Mouse (Mus musculus) forebrain, embryonic 12.5 days (tissue): ENCODE data around the gene Itgb6. TPM values are rescaled to one million over a fixed set of nuclear protein-coding genes. Genes with fewer than 3 reads are reported as not detected.

Experiments
- ATAC-seq: fragments of 200-750 bp; cut with Nextera tagmentation; 2 replicates; pipeline ENCODE4 v1.8.0; 2017; ENCODE audit warnings: moderate TSS enrichment; ENCODE audit not compliant: low FRiP score
- H3K27ac ChIP-seq: fragments of 300-500 bp; sonication (generic); 2 replicates; pipeline ENCODE4 v1.5.1; 2016; ENCODE audit warnings: mild to moderate bottlenecking
- H3K27me3 ChIP-seq: fragments of 300-500 bp; sonication (generic); 2 replicates; pipeline ENCODE4 v1.6.1; 2016; ENCODE audit warnings: mild to moderate bottlenecking
- H3K36me3 ChIP-seq: fragments of 300-500 bp; sonication (generic); replicated peaks from 2 replicates; pipeline ENCODE4 v1.6.1; 2016; ENCODE audit warnings: mild to moderate bottlenecking
- H3K4me1 ChIP-seq: fragments of 300-500 bp; sonication (generic); 2 replicates; pipeline ENCODE4 v1.6.1; 2016
- H3K4me2 ChIP-seq: fragments of 300-500 bp; sonication (generic); 2 replicates; pipeline ENCODE4 v1.6.1; 2016; ENCODE audit warnings: mild to moderate bottlenecking, moderate library complexity
- H3K4me3 ChIP-seq: fragments of 300-500 bp; sonication (generic); replicated peaks from 2 replicates; pipeline ENCODE4 v1.5.1; 2016; ENCODE audit warnings: mild to moderate bottlenecking
- H3K9ac ChIP-seq: fragments of 300-500 bp; sonication (generic); 2 replicates; pipeline ENCODE4 v1.6.1; 2016; ENCODE audit warnings: mild to moderate bottlenecking
- H3K9me3 ChIP-seq: fragments of 300-500 bp; sonication (generic); 2 replicates; pipeline ENCODE4 v1.6.1; 2016
- WGBS: fragments of 180-500 bp; shearing (Covaris S2); methylation state at CpG from one replicate; pipeline ENCODE4 v1.1.7; 2016; 5-methylcytosine and 5-hydroxymethylcytosine counted together
- polyA plus RNA-seq: library from polyadenylated mRNA; unstranded; fragments of >200 nt; fragmentation: Nextera tagmentation; extraction: Ambion mirVana; gene quantifications from 2 replicates; pipeline ENCODE4 v1.2.1, GENCODE M21; 2016

Itgb6 gene
- polyA plus RNA-seq, 1 experiment from 2014 or later = 0.20 TPM

DNA sequence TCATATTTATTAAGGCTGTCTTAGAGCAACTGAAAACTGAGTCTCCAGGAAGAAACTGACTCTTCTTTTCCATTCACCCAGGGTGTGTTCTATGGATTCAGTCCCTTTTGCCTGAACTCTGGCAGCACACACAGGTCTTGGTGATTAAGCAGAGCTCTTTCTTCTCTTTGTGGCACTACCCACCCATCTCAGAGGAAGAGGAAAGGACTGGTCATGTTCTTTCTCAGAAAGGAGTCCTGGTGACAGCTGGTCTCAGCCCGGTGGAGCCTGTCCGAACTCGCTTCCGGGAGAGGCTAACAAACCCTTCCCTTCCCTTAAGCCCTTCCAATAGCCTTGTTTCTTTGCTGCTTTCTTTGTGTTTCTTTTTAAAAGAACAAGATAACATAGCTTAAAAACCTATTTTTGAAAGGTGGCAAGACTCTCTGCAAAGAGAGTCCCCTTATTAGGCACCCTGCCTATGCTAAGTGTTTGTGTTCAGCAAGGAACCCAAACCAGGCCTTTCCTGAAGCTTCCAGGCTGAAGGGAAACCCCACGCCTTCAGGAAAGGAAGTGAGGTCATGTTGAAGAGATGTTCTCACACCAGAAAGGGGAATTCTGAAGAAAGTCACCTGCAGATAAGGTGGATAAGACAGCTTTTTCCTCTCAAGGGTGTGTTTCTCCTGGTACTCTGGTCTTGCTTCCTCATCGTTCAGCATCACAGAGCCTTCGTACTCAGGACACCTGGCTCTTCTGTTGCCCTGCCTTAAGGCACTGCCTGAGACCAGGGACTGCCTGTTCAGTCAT lies 11.2 kb downstream of the Itgb6 start:
- Histone ChIP-seq H3K36me3 (no peaks in the 10 kb centered on the region), H3K4me1 (peaks cover 24% of the 10 kb centered on the region), H3K27ac (no peak overlapping the region), H3K9me3 (no peaks in the 10 kb centered on the region), H3K4me3 (no peak overlapping the region), H3K9ac (no peak overlapping the region), H3K27me3 (peaks cover 34% of the 10 kb centered on the region), H3K4me2 (no peak overlapping the region)
- WGBS = 87% methylated on average over 7 of the region's 7 CpGs
- ATAC-seq = no peak

DNA sequence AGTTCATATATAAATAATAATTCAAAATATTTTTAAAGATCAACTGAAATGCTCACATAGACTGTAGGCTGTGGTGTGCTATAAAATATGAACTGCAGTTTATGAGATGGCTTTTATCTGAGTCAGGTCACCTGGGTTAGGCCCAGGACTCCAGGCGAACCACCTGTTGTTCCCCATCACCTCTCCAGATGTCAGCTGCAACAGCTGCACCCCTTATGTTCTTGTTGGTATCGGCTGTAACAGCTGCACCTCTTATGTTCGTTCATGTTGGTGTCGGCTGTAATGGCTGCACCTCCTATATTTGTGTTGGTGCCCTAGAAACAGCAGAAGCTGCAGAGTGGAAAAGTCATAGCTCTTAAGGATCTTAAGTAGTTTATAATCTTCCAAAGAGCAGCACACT lies 12.1 kb downstream of the Itgb6 start:
- Histone ChIP-seq H3K9me3 (no peaks in the 10 kb centered on the region), H3K36me3 (no peaks in the 10 kb centered on the region), H3K27ac (no peak overlapping the region), H3K9ac (no peak overlapping the region), H3K27me3 (peaks cover 27% of the 10 kb centered on the region), H3K4me1 (peaks cover 19% of the 10 kb centered on the region), H3K4me3 (no peak overlapping the region), H3K4me2 (no peak overlapping the region)
- WGBS = 91% methylated on average over 4 of the region's 4 CpGs
- ATAC-seq = no peak

DNA sequence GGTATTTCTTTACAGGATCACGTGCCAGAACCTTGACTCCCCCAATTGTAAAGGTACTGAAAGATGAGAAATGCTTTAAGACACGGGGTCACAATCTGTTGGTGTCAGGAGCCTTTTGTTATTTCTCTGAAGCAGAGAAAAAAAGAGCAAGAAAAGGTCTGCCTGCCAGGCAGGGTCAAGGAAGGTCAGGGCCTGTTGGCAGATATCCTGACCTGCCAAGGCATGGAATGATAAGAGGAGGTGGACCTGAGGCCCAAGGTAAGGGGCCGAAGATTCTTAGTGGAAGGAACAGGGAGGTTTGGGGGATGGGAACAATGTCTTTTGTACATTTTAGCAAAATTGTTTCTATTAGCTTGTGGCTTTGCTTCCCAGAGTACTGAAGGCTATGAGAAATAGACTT lies 13.8 kb downstream of the Itgb6 start:
- Histone ChIP-seq H3K4me1 (peaks cover 2% of the 10 kb centered on the region), H3K27ac (no peak overlapping the region), H3K9me3 (no peaks in the 10 kb centered on the region), H3K27me3 (peaks cover 22% of the 10 kb centered on the region), H3K36me3 (no peaks in the 10 kb centered on the region), H3K4me2 (no peak overlapping the region), H3K9ac (no peak overlapping the region), H3K4me3 (no peak overlapping the region)
- no peak for ATAC-seq
- 44% methylated on average over 3 of the region's 3 CpGs for WGBS

GRCm38 (mm10) chr2:60706866-60707265 lies 15.6 kb downstream of the Itgb6 start:
- Histone ChIP-seq H3K4me2 (no peak overlapping the region), H3K4me1 (no peaks in the 10 kb centered on the region), H3K36me3 (no peaks in the 10 kb centered on the region), H3K9ac (no peak overlapping the region), H3K27ac (no peak overlapping the region), H3K27me3 (peaks cover 15% of the 10 kb centered on the region), H3K4me3 (no peak overlapping the region), H3K9me3 (no peaks in the 10 kb centered on the region)
- 82% methylated on average over 3 of the region's 3 CpGs for WGBS
- ATAC-seq = no peak

- H3K4me3 ChIP-seq = no peak overlapping the region
- H3K4me2 ChIP-seq = no peak overlapping the region
- H3K4me1 ChIP-seq = no peaks in the 10 kb centered on the region
- H3K27me3 ChIP-seq = peaks cover 5% of the 10 kb centered on the region; the same call in 1 of the 2 replicates
- H3K36me3 ChIP-seq = no peaks in the 10 kb centered on the region
- H3K9ac ChIP-seq = no peak overlapping the region
- ATAC-seq = no peak
- H3K9me3 ChIP-seq = no peaks in the 10 kb centered on the region
- WGBS = 92% methylated on average over 8 of the region's 8 CpGs
- H3K27ac ChIP-seq = no peak overlapping the region
Measured at GRCm38 (mm10) chr2:60705426-60705825, 17.0 kb downstream of the Itgb6 start.

DNA sequence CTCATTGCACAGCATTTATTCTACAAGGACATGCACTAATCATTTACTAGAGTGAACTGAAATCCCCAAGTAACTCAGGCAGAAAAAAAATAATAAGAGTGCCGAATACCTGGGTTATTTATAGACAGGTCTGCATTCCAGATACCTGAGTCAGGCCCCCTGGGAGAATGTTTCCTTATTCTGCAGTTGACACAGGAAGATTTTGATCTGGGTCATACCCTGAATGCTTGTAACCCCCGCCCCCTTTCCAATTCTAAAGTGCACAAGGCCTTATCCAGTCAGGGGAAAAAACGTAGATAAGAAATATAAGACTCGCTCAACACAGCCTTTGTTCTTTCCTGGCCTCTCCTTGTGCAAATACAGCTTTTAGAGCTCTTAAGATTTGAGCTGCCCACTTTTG lies 19.1 kb downstream of the Itgb6 start:
- ATAC-seq = no peak
- 74% methylated on average over 4 of the region's 4 CpGs for WGBS

DNA sequence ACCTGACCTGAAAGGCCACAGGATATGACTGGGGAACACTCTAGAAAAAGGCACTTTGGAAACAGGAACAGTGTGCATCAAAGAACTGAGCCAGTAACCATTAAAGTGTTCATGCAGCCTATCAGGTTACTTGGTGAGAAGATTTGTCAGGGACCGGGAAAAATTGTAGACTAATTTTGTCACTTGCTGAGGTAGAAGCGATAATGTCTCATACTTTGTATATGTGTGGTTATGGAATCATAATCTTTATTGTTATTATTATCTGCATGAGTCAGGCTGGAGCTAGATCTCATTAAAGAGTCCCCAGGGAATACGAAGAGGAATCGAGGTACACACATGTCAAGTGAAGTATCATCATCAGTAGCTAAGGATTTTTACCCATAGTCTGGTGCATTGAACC lies 21.5 kb downstream of the Itgb6 start:
- WGBS = 89% methylated on average over 4 of the region's 4 CpGs
- Histone ChIP-seq H3K36me3 (no peaks in the 10 kb centered on the region), H3K9me3 (no peaks in the 10 kb centered on the region), H3K4me3 (no peak overlapping the region), H3K4me1 (peaks cover 5% of the 10 kb centered on the region), H3K4me2 (no peak overlapping the region), H3K27ac (no peak overlapping the region), H3K9ac (no peak overlapping the region), H3K27me3 (no peaks in the 10 kb centered on the region)
- ATAC-seq = no peak

More for the DNA sequence above, 19.1 kb downstream of the Itgb6 start:
- Histone ChIP-seq H3K4me2 (no peak overlapping the region), H3K9ac (no peak overlapping the region), H3K4me1 (peaks cover 1% of the 10 kb centered on the region), H3K27ac (no peak overlapping the region), H3K4me3 (no peak overlapping the region), H3K27me3 (no peaks in the 10 kb centered on the region), H3K9me3 (no peaks in the 10 kb centered on the region), H3K36me3 (no peaks in the 10 kb centered on the region)

- H3K36me3 ChIP-seq = no peaks in the 10 kb centered on the region
- H3K27me3 ChIP-seq = no peaks in the 10 kb centered on the region
- H3K4me1 ChIP-seq = peaks cover 5% of the 10 kb centered on the region
- no peak overlapping the region for H3K9ac ChIP-seq
- no peak overlapping the region for H3K4me2 ChIP-seq
- no peaks in the 10 kb centered on the region for H3K9me3 ChIP-seq
- ATAC-seq = no peak
- H3K27ac ChIP-seq = no peak overlapping the region
- 90% methylated on average over 3 of the region's 3 CpGs for WGBS
- H3K4me3 ChIP-seq = no peak overlapping the region
Measured at GRCm38 (mm10) chr2:60700013-60700412, 22.4 kb downstream of the Itgb6 start.

DNA sequence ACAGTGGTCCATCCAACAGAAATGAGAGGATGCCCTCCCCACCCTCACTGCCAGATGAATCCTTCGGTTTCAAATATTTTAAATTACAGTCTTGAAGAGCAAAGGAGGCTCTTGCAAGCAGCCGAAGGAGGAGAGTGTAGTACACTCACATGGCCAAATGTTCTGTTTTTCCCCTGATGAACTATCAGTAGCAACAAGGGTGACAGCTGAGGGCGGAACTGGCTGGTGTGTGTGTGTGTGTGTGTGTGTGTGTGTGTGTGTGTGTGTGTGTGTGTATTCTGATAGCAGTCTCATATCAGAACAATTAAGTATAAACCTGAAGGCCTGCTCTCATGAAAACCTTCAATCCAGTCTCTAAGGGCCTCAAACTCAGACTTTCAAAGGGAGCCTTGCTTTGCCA lies 22.9 kb downstream of the Itgb6 start:
- Histone ChIP-seq H3K27ac (no peak overlapping the region), H3K9ac (no peak overlapping the region), H3K36me3 (no peaks in the 10 kb centered on the region), H3K27me3 (no peaks in the 10 kb centered on the region), H3K9me3 (no peaks in the 10 kb centered on the region), H3K4me1 (peaks cover 5% of the 10 kb centered on the region), H3K4me2 (no peak overlapping the region), H3K4me3 (no peak overlapping the region)
- WGBS = 93% methylated on average over 3 of the region's 3 CpGs
- ATAC-seq = no peak

GRCm38 (mm10) chr2:60698155-60698554 lies 24.3 kb downstream of the Itgb6 start:
- no peak for ATAC-seq
- WGBS = 25% methylated on average over 1 of the region's 1 CpGs

DNA sequence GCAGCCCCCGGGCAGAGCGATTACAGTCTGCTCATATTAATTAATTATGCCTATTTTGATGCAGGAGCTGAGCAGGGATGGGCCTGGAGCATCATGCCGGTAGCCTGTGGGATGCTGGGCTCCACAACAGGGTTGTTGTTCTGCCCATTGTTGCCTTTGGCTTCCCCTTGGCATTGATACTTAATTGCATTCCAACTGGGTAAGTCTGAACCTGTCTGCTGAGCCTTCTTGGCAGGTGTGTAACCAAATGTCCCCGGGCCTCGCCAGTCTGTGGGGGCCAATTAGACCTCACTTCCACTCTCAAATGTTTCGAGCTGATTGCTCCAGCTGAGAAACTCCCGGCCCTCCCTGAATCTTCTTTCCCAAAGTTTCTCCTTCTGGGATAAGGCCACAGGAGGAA lies 24.9 kb downstream of the Itgb6 start:
- H3K27ac ChIP-seq = no peak overlapping the region
- no peak for ATAC-seq
- 56% methylated on average over 7 of the region's 7 CpGs for WGBS

More at GRCm38 (mm10) chr2:60698155-60698554, 24.3 kb downstream of the Itgb6 start:
- Histone ChIP-seq H3K36me3 (no peaks in the 10 kb centered on the region), H3K9me3 (no peaks in the 10 kb centered on the region), H3K4me1 (peaks cover 5% of the 10 kb centered on the region), H3K9ac (no peak overlapping the region), H3K27me3 (no peaks in the 10 kb centered on the region), H3K4me2 (no peak overlapping the region), H3K4me3 (no peak overlapping the region), H3K27ac (no peak overlapping the region)

DNA sequence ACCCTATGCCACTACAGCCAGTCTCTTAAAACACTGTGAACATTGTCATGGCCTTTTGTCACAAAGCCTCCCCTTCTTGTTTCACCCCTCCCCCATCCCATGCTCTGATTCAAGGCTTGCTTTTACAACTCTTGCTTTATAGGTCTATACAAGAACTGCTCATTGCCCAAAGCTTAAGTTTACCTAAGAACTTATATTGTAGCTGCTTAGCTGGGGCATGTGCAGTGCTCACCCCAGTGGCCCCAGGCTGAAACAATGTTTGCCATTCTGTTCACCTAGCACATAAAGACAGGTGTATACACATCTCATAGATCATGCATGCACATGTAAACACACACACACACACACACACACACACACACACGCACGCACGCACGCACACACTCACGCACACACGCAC lies 25.9 kb downstream of the Itgb6 start:
- ATAC-seq = no peak

More for the DNA sequence above, 24.9 kb downstream of the Itgb6 start:
- Histone ChIP-seq H3K36me3 (no peaks in the 10 kb centered on the region), H3K27me3 (no peaks in the 10 kb centered on the region), H3K4me1 (peaks cover 5% of the 10 kb centered on the region), H3K9me3 (no peaks in the 10 kb centered on the region), H3K4me2 (no peak overlapping the region), H3K4me3 (no peak overlapping the region), H3K9ac (no peak overlapping the region)

GRCm38 (mm10) chr2:60695706-60696105 lies 26.7 kb downstream of the Itgb6 start:
- Histone ChIP-seq H3K27ac (no peak overlapping the region), H3K9me3 (no peaks in the 10 kb centered on the region), H3K4me3 (no peak overlapping the region), H3K4me1 (peaks cover 5% of the 10 kb centered on the region), H3K9ac (no peak overlapping the region), H3K36me3 (no peaks in the 10 kb centered on the region), H3K27me3 (peaks cover 3% of the 10 kb centered on the region; the same call in 1 of the 2 replicates), H3K4me2 (no peak overlapping the region)
- WGBS = 84% methylated on average over 8 of the region's 8 CpGs
- no peak for ATAC-seq

More for the DNA sequence above, 25.9 kb downstream of the Itgb6 start:
- Histone ChIP-seq H3K27ac (no peak overlapping the region), H3K4me2 (no peak overlapping the region), H3K9me3 (no peaks in the 10 kb centered on the region), H3K27me3 (peaks cover 3% of the 10 kb centered on the region; the same call in 1 of the 2 replicates), H3K4me3 (no peak overlapping the region), H3K36me3 (no peaks in the 10 kb centered on the region), H3K9ac (no peak overlapping the region), H3K4me1 (peaks cover 5% of the 10 kb centered on the region)
- WGBS = 95% methylated on average over 6 of the region's 6 CpGs
